Mouse (Mus musculus) brain, embryonic 14.5 days (tissue): ENCODE data around the gene Gpatch4.

ENCODE experiments used
- CTCF ChIP-seq: fragments of 200-500 bp; IDR thresholded peaks from 2 replicates; pipeline ENCODE4 v1.5.1; 2012; ENCODE audit warnings: inconsistent platforms, mild to moderate bottlenecking, moderate library complexity, borderline replicate concordance; ENCODE audit not compliant: insufficient read depth, insufficient read length; ENCODE audit errors: extremely low read depth
- POLR2A ChIP-seq: fragments of 200-500 bp; IDR thresholded peaks from 2 replicates; pipeline ENCODE4 v1.6.1; 2012; ENCODE audit warnings: mild to moderate bottlenecking, inconsistent platforms, borderline replicate concordance; ENCODE audit not compliant: poor library complexity, insufficient read depth, insufficient read length, severe bottlenecking; ENCODE audit errors: extremely low read depth

DNA sequence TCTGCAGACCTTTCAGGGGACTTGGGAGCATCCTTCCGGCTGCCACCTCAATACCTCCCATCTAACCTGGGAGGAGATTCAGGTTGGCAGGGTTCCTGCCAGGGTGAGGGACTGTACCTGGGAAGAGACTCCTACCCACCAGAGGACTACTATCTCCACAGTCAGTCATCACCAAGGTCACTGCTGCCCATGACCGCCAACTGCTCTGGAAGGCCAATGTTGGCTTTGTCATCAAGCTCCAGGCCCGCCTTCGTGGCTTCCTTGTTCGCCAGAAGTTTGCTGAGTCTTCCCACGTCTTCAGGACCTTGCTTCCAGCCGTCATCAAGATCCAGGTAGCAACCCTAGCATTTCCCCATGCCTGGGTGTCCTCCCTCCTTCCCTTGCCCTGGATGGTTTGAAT, 58.8 kb downstream of the Gpatch4 start:
- no peak for TF ChIP-seq POLR2A
- TF ChIP-seq CTCF, result no peak
